Mouse (Mus musculus): ENCODE measurements at regions not wholly inside any gene's neighbourhood (a gene's known extent, or its start where the extent isn't known, plus 50 kb on each side); places are given as distances from the start of the nearest gene placed in this dataset.

- H3K4me2 ChIP-seq (ENCODE audit: low read depth, low read length): no peak overlapping the region
- H3K4me3 ChIP-seq (ENCODE audit: low read depth, low read length): no peak overlapping the region
- DNase-seq (no peak), ATAC-seq (no peak)
- H3K4me1 ChIP-seq (ENCODE audit: insufficient read depth): no peaks in the 10 kb centered on the region
- H3K27me3 ChIP-seq (ENCODE audit: insufficient read depth, low read length): no peaks in the 10 kb centered on the region
- no peak overlapping the region for H3K27ac ChIP-seq (ENCODE audit: low read depth)
- H3K36me3 ChIP-seq (replicated peaks; ENCODE audit: insufficient read depth, low read length): no peaks in the 10 kb centered on the region
- TF ChIP-seq EP300 (IDR thresholded peaks at IDR 0.05; ENCODE audit: low read depth): no peak
- no peak for TF ChIP-seq CTCF (IDR thresholded peaks at IDR 0.05; ENCODE audit: low read depth)
- H3K9ac ChIP-seq (replicated peaks): no peak overlapping the region
- H3K9me3 ChIP-seq (ENCODE audit: low read length): no peaks in the 10 kb centered on the region
- 50% methylated on average over 5 of the region's 5 CpGs for WGBS (ENCODE audit: insufficient replicate concordance)
Measured at GRCm38 (mm10) chr11:52558782-52559181, 162.6 kb downstream of the 9530068E07Rik start.

- ATAC-seq (no peak), DNase-seq (no peak)
- H3K27ac ChIP-seq (ENCODE audit: low read depth): no peak overlapping the region
- no peaks in the 10 kb centered on the region for H3K9me3 ChIP-seq (ENCODE audit: low read length)
- H3K4me2 ChIP-seq (ENCODE audit: low read depth, low read length): no peak overlapping the region
- H3K27me3 ChIP-seq (ENCODE audit: insufficient read depth, low read length): no peaks in the 10 kb centered on the region
- no peak for TF ChIP-seq CTCF (IDR thresholded peaks at IDR 0.05; ENCODE audit: low read depth)
- no peak for TF ChIP-seq EP300 (IDR thresholded peaks at IDR 0.05; ENCODE audit: low read depth)
- no peak overlapping the region for H3K4me3 ChIP-seq (ENCODE audit: low read depth, low read length)
- H3K36me3 ChIP-seq (replicated peaks; ENCODE audit: insufficient read depth, low read length): no peaks in the 10 kb centered on the region
- WGBS (ENCODE audit: insufficient replicate concordance): 69% methylated on average over 7 of the region's 7 CpGs
- no peaks in the 10 kb centered on the region for H3K4me1 ChIP-seq (ENCODE audit: insufficient read depth)
- no peak overlapping the region for H3K9ac ChIP-seq (replicated peaks)
Measured at GRCm38 (mm10) chr11:52561281-52561680, 165.1 kb downstream of the 9530068E07Rik start.

- TF ChIP-seq EP300 (IDR thresholded peaks at IDR 0.05; ENCODE audit: low read depth) (no peak), CTCF (IDR thresholded peaks at IDR 0.05; ENCODE audit: low read depth) (no peak)
Measured at GRCm38 (mm10) chr11:52565457-52565856, 169.2 kb downstream of the 9530068E07Rik start.

GRCm38 (mm10) chr11:52566026-52566425, 169.8 kb downstream of the 9530068E07Rik start:
- no peak overlapping the region for H3K4me2 ChIP-seq (ENCODE audit: low read depth, low read length)
- 75% methylated on average over 9 of the region's 9 CpGs for WGBS (ENCODE audit: insufficient replicate concordance)
- H3K27me3 ChIP-seq (ENCODE audit: insufficient read depth, low read length): no peaks in the 10 kb centered on the region
- H3K9ac ChIP-seq (replicated peaks): no peak overlapping the region
- no peaks in the 10 kb centered on the region for H3K36me3 ChIP-seq (replicated peaks; ENCODE audit: insufficient read depth, low read length)
- no peaks in the 10 kb centered on the region for H3K4me1 ChIP-seq (ENCODE audit: insufficient read depth)
- DNase-seq (no peak), ATAC-seq (no peak)
- H3K27ac ChIP-seq (ENCODE audit: low read depth): no peak overlapping the region
- TF ChIP-seq CTCF (IDR thresholded peaks at IDR 0.05; ENCODE audit: low read depth): no peak
- TF ChIP-seq EP300 (IDR thresholded peaks at IDR 0.05; ENCODE audit: low read depth): no peak
- no peak overlapping the region for H3K4me3 ChIP-seq (ENCODE audit: low read depth, low read length)
- H3K9me3 ChIP-seq (ENCODE audit: low read length): no peaks in the 10 kb centered on the region

More at GRCm38 (mm10) chr11:52565457-52565856, 169.2 kb downstream of the 9530068E07Rik start:
- no peak overlapping the region for H3K4me3 ChIP-seq (ENCODE audit: low read depth, low read length)
- no peak for ATAC-seq
- H3K9me3 ChIP-seq (ENCODE audit: low read length): no peaks in the 10 kb centered on the region
- WGBS (ENCODE audit: insufficient replicate concordance): 23% methylated on average over 1 of the region's 1 CpGs
- H3K4me2 ChIP-seq (ENCODE audit: low read depth, low read length): no peak overlapping the region
- H3K9ac ChIP-seq (replicated peaks): no peak overlapping the region
- H3K27me3 ChIP-seq (ENCODE audit: insufficient read depth, low read length): no peaks in the 10 kb centered on the region
- no peak overlapping the region for H3K27ac ChIP-seq (ENCODE audit: low read depth)
- no peak for DNase-seq
- H3K4me1 ChIP-seq (ENCODE audit: insufficient read depth): no peaks in the 10 kb centered on the region
- no peaks in the 10 kb centered on the region for H3K36me3 ChIP-seq (replicated peaks; ENCODE audit: insufficient read depth, low read length)

- no peaks in the 10 kb centered on the region for H3K4me1 ChIP-seq (ENCODE audit: insufficient read depth)
- H3K4me2 ChIP-seq (ENCODE audit: low read depth, low read length): no peak overlapping the region
- TF ChIP-seq CTCF (IDR thresholded peaks at IDR 0.05; ENCODE audit: low read depth) (no peak), EP300 (IDR thresholded peaks at IDR 0.05; ENCODE audit: low read depth) (no peak)
- no peaks in the 10 kb centered on the region for H3K36me3 ChIP-seq (replicated peaks; ENCODE audit: insufficient read depth, low read length)
- ATAC-seq (no peak), DNase-seq (no peak)
- no peaks in the 10 kb centered on the region for H3K9me3 ChIP-seq (ENCODE audit: low read length)
- 74% methylated on average over 13 of the region's 13 CpGs for WGBS (ENCODE audit: insufficient replicate concordance)
- H3K27me3 ChIP-seq (ENCODE audit: insufficient read depth, low read length): no peaks in the 10 kb centered on the region
- H3K9ac ChIP-seq (replicated peaks): no peak overlapping the region
- H3K4me3 ChIP-seq (ENCODE audit: low read depth, low read length): no peak overlapping the region
- H3K27ac ChIP-seq (ENCODE audit: low read depth): no peak overlapping the region
Measured at GRCm38 (mm10) chr11:52567945-52568687, 171.9 kb downstream of the 9530068E07Rik start.

GRCm38 (mm10) chr11:52568794-52569193, 172.6 kb downstream of the 9530068E07Rik start:
- no peaks in the 10 kb centered on the region for H3K36me3 ChIP-seq (replicated peaks; ENCODE audit: insufficient read depth, low read length)
- no peak overlapping the region for H3K27ac ChIP-seq (ENCODE audit: low read depth)
- H3K4me3 ChIP-seq (ENCODE audit: low read depth, low read length): no peak overlapping the region
- no peak overlapping the region for H3K4me2 ChIP-seq (ENCODE audit: low read depth, low read length)
- 45% methylated on average over 1 of the region's 1 CpGs for WGBS (ENCODE audit: insufficient replicate concordance)
- H3K27me3 ChIP-seq (ENCODE audit: insufficient read depth, low read length): no peaks in the 10 kb centered on the region
- H3K9me3 ChIP-seq (ENCODE audit: low read length): no peaks in the 10 kb centered on the region
- DNase-seq (no peak), ATAC-seq (no peak)
- H3K9ac ChIP-seq (replicated peaks): no peak overlapping the region
- no peaks in the 10 kb centered on the region for H3K4me1 ChIP-seq (ENCODE audit: insufficient read depth)
- TF ChIP-seq CTCF (IDR thresholded peaks at IDR 0.05; ENCODE audit: low read depth) (no peak), EP300 (IDR thresholded peaks at IDR 0.05; ENCODE audit: low read depth) (no peak)

Measured in liver, postnatal 0 days (tissue).